In genomic region chr8:26465346-26465745, GRCm38 (mm10) we compare ENCODE assay signal across 29 mouse cellular contexts.
"Had no signal": no experiment of that assay in that cellular context is flagged by ENCODE, and none has a peak within 500 bp of the region (broad histone marks: within the 10 kb centered on the region; RNA-seq: fewer than 3 reads in every experiment).

No protein-coding gene starts in this region.

- H3K27ac ChIP-seq: heart, embryonic 13.5 days; heart, embryonic 15.5 days; hindbrain, embryonic 10.5 days; hindbrain, embryonic 12.5 days; hindbrain, embryonic 13.5 days; hindbrain, embryonic 14.5 days; hindbrain, embryonic 15.5 days; hindbrain, postnatal 0 days; intestine, embryonic 15.5 days; kidney, embryonic 15.5 days; kidney, postnatal 0 days; layer of hippocampus, adult 2 months; left cerebral cortex, adult 2 months had no signal

- H3K27me3 ChIP-seq: heart, embryonic 12.5 days; heart, embryonic 13.5 days; heart, embryonic 15.5 days; hindbrain, embryonic 12.5 days; hindbrain, embryonic 15.5 days; intestine, embryonic 15.5 days had no signal

- H3K36me3 ChIP-seq: heart, embryonic 12.5 days; heart, embryonic 13.5 days; heart, embryonic 15.5 days; hindbrain, embryonic 10.5 days; hindbrain, embryonic 12.5 days; hindbrain, embryonic 13.5 days; hindbrain, embryonic 15.5 days; intestine, embryonic 15.5 days; kidney, embryonic 15.5 days had no signal

- DNase-seq: heart, postnatal 10 days; heart, postnatal 36 days; heart, postnatal 4 days; kidney, adult 11 months; kidney, adult 18-20 months; kidney, adult 2 months; kidney, adult 8-10 months; kidney, adult 9 months; kidney, postnatal 10 days; kidney, postnatal 14 days; kidney, postnatal 25 days; kidney, postnatal 36 days; kidney, postnatal 4 days; layer of hippocampus, adult 9-11 months; layer of hippocampus, postnatal 36 days had no signal

- H3K4me3 ChIP-seq: heart, embryonic 12.5 days; heart, embryonic 13.5 days; heart, embryonic 15.5 days; hindbrain, embryonic 10.5 days; hindbrain, embryonic 12.5 days; hindbrain, embryonic 13.5 days; hindbrain, embryonic 15.5 days; intestine, embryonic 15.5 days; kidney, embryonic 15.5 days; layer of hippocampus, adult 2 months; left cerebral cortex, adult 2 months had no signal

- H3K4me1 ChIP-seq: hindbrain, embryonic 15.5 days; intestine, embryonic 15.5 days had no signal

- H3K9me3 ChIP-seq: heart, embryonic 12.5 days; heart, embryonic 13.5 days; heart, embryonic 15.5 days; hindbrain, embryonic 10.5 days; hindbrain, embryonic 12.5 days; hindbrain, embryonic 13.5 days; hindbrain, embryonic 15.5 days; intestine, embryonic 15.5 days; kidney, embryonic 15.5 days had no signal
